In the genomic region with DNA sequence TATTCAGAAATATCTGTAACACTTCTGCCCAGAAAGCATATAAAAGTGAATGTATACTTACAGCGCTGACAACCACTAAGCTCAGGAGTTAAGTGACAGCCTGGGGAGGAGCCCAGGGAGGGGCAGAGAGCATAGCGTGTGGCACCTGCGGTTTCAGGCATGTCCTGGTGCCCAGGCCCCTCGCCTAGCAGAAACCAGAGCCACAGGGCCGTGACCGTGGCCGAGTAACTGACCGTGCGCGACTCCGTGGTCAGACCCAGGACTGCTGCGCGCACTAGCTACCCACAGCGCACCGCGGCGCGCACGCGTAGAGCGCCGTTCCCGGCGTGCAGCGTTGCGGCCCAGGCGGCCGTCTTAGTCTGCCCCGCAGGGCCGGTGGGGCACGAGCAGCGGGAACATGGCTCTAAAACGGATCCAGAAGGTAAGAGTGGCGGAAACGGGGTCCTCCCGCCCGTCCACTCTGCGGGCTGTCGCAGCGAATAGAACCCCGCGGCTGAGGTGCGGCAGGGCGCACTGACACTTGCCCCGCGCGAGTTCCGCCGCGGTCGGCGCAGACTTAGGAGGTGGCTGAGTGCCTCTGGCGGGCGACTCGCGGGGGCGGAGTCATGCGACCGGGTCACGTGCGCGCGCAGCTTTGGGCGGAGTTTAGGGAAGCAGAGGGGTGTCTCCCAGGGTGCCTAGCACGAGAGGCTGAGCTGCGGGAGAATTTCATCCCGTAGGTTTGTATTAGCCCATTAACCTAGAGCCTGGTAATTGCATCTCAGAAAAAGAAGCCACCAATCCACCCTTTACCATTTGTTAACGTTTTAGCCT, we compare ENCODE assay signal across 8 mouse cellular contexts. TPM values are rescaled to one million over a fixed set of nuclear protein-coding genes. Genes with fewer than 3 reads are reported as not detected.
DNase-seq lines count a peak whose midpoint lies in the region; ATAC-seq and TF ChIP-seq lines count a peak whose summit lies in the region.

A gene (minus strand): TSS at position 557 of the 813 bp plus-strand sequence.

- ATAC-seq in forebrain, embryonic 15.5 days (replicated peaks) = peak; percentile 98
- peak; percentile 90 for ATAC-seq in neutrophil, adult 5-6 weeks (ENCODE audit: extremely low read depth, insufficient number of reproducible peaks, low FRiP score, poor library complexity, severe bottlenecking)

- peak within 1 kb of the TSS; percentile 83 for H3K27ac ChIP-seq in ES-E14 (ENCODE audit: insufficient read depth, low read depth, low read length, poor library complexity, severe bottlenecking)
- peak within 1 kb of the TSS; percentile 96 for H3K27ac ChIP-seq in forebrain, embryonic 15.5 days (replicated peaks)

- WGBS in forebrain, embryonic 15.5 days = under 1% methylated on average over 68 of the region's 68 CpGs
- WGBS in lung, adult 2 months = under 1% methylated on average over 68 of the region's 68 CpGs

- TF ChIP-seq POLR2A in lung, adult 2 months (IDR thresholded peaks at IDR 0.05; ENCODE audit: borderline replicate concordance, extremely low read depth, low read depth, low read length) = peak; percentile 84

- H3K36me3 ChIP-seq in ES-E14 (ENCODE audit: control insufficient read depth, insufficient read depth, low read length, poor library complexity, severe bottlenecking) = no peaks in the 10 kb centered on the region; the same call in 1 of the 2 replicates
- no peaks in the 10 kb centered on the region for H3K36me3 ChIP-seq in forebrain, embryonic 15.5 days

- in situ Hi-C loops in ES-E14 (cut with MboI; ENCODE audit: low sequenced_read_pairs in 2 of 2, unreplicated experiment in 2 of 2) = no loop called here

- no peaks in the 10 kb centered on the region for H3K27me3 ChIP-seq in forebrain, embryonic 15.5 days

- peaks cover 0 to 2% of the 10 kb centered on the region in 2 experiments; a peak in 1 of 4 replicates for H3K4me1 ChIP-seq in ES-E14 (ENCODE audit: control insufficient read depth in 2 of 2, insufficient read depth in 2 of 2, low read length in 2 of 2, poor library complexity in 1 of 2)
- H3K4me1 ChIP-seq in forebrain, embryonic 15.5 days = peaks cover 11% of the 10 kb centered on the region
- peaks cover 2% of the 10 kb centered on the region for H3K4me1 ChIP-seq in lung, adult 2 months (ENCODE audit: control insufficient read depth, insufficient read depth, low read length)

- H3K9me3 ChIP-seq in ES-E14 (ENCODE audit: control insufficient read depth, insufficient read depth, low read depth, low read length) = no peaks in the 10 kb centered on the region
- no peaks in the 10 kb centered on the region for H3K9me3 ChIP-seq in forebrain, embryonic 15.5 days

- TF ChIP-seq CTCF in lung, adult 2 months (IDR thresholded peaks at IDR 0.05; ENCODE audit: insufficient read depth, low read length) = no peak

- H3K4me2 ChIP-seq in forebrain, embryonic 15.5 days (replicated peaks) = peak within 1 kb of the TSS; percentile 58

- H3K4me3 ChIP-seq in ES-E14 (ENCODE audit: insufficient read depth in 1 of 2, low read depth in 1 of 2, low read length in 2 of 2, poor library complexity in 1 of 2, severe bottlenecking in 1 of 2) = peak within 1 kb of the TSS; percentile 77 to 79
- H3K4me3 ChIP-seq in forebrain, embryonic 15.5 days = peak within 1 kb of the TSS; percentile 84
- peak within 1 kb of the TSS; percentile 91 for H3K4me3 ChIP-seq in lung, adult 2 months (replicated peaks; ENCODE audit: extremely low read depth, low read depth, low read length)

- H3K9ac ChIP-seq in ES-E14 (ENCODE audit: insufficient read depth, low read depth, low read length, poor library complexity, severe bottlenecking) = peak within 1 kb of the TSS; percentile 93
- peak within 1 kb of the TSS; percentile 91 for H3K9ac ChIP-seq in forebrain, embryonic 15.5 days (replicated peaks)

- peak; percentile 79 for DNase-seq in ES-E14 (ENCODE audit: low read depth, low spot score)
- peak; percentile 93 for DNase-seq in cerebellum, adult 11-12 months
- peak; percentile 90 for DNase-seq in heart, postnatal 25 days (ENCODE audit: low spot score)
- peak; percentile 87 to 92 for DNase-seq in layer of hippocampus, adult 18-20 months (ENCODE audit: low spot score in 2 of 2)
- DNase-seq in lung, adult 2 months = peak; percentile 96
- peak; percentile 91 for DNase-seq in thymus, adult 18-20 months

- intact Hi-C loops in heart, postnatal 25 days (cut with DNase I) = loop anchor here (2.0 to 5.0 kb wide), 3 partner anchors 21 to 55 kb away; a partner anchor contains a TSS

TF ChIP-seq in ES-E14, 5 proteins besides CTCF, POLR2A, EP300 and RAD21:
- TF ChIP-seq HCFC1 (IDR thresholded peaks at IDR 0.05; ENCODE audit: borderline replicate concordance, insufficient read depth, low read length) (peak; percentile 60; the same call in 1 of the 2 replicates), CHD2 (IDR thresholded peaks at IDR 0.05; ENCODE audit: low read depth, low read length) (no peak)

RNA-seq across cellular contexts. Expression of the gene that starts here (rescaled TPM):
- 10.3 and 10.4 TPM in 2 replicates for total RNA-seq in ES-E14 (2012; rRNA removed)
- 31.6 and 32.4 TPM in 2 replicates for polyA plus RNA-seq in forebrain, embryonic 15.5 days (2015; fragmentation: Nextera tagmentation; extraction: Ambion mirVana)
- 10 to 100 TPM; 56.7 to 68.6 TPM for total RNA-seq in heart, postnatal 25 days (2021)
- 10 to 100 TPM; 74.4 to 80.6 TPM for total RNA-seq in layer of hippocampus, adult 18-20 months (2021)
- 21.5 and 21.9 TPM in 2 replicates for polyA plus RNA-seq in lung, adult 2 months (2012; rRNA removed)
- total RNA-seq in neutrophil, adult 5-6 weeks (2017) = 6.8 and 7.2 TPM in 2 replicates

Comparison
In these comparisons a context has a peak if more than half of its experiments do, and no peak if none do; other contexts are left out.
1. Peak in every context shown above with its lines: DNase-seq, ATAC-seq, H3K4me3 ChIP-seq and H3K27ac ChIP-seq.